ENCODE assay signal across 11 mouse cellular contexts in the genomic region with DNA sequence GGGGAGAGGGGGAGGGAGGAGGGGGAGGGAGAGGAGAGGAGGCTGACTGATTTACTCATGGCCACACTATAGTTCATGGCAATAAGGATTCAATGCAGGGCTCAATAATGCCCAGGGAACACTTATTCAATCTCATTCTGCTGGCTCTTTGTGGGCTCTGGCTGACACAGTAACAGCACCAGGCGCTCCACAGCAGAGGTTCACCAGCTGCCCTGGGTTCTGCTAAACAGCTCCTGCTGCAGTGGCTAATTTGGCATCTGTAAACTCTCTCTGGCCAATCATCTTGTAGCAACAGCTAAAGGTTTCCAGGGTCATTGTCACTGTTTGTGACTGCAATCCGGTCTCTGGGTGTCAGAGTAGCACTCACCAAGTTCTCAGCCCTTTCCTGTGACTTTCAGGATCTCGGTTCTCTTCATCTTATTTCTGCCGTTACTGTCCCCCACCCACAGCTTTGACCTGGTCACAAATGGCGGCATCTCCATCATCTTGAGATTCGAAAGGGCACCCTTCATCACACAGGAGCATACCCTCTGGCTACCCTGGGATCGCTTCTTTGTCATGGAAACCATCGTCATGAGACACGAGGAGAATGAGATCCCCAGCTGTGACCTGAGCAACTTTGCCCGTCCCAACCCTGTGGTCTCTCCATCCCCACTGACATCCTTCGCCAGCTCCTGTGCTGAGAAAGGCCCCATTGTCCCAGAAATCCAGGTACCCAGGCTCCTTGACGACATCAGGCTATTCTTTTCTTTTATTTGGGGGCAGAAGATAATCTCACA.
DNase-seq lines count a peak whose midpoint lies in the region; ATAC-seq and TF ChIP-seq lines count a peak whose summit lies in the region.
"Had no signal": no experiment of that assay in that cellular context is flagged by ENCODE, and none has a peak within 500 bp of the region (broad histone marks: within the 10 kb centered on the region; RNA-seq: fewer than 3 reads in every experiment).

No protein-coding gene starts in this region.

- no peak for TF ChIP-seq CTCF in liver, adult 2 months (IDR thresholded peaks at IDR 0.05; ENCODE audit: low read depth, low read length)

- no peak overlapping the region for H3K4me2 ChIP-seq in liver, embryonic 11.5 days
- H3K4me2 ChIP-seq in embryonic facial prominence, embryonic 12.5 days (replicated peaks), result no peak overlapping the region
- H3K4me2 ChIP-seq: embryonic facial prominence, embryonic 13.5 days had no signal

- ATAC-seq in liver, embryonic 11.5 days (replicated peaks; ENCODE audit: low FRiP score), result no peak
- no peak for ATAC-seq in embryonic facial prominence, embryonic 12.5 days (ENCODE audit: insufficient number of reproducible peaks, insufficient read depth, low FRiP score, low TSS enrichment)

- H3K79me2 ChIP-seq in liver, adult 2 months (ENCODE audit: control insufficient read depth, insufficient read depth, low read length), result no peaks in the 10 kb centered on the region

- H3K9me3 ChIP-seq in liver, embryonic 11.5 days (ENCODE audit: control insufficient read depth, low read length), result no peaks in the 10 kb centered on the region
- no peaks in the 10 kb centered on the region for H3K9me3 ChIP-seq in embryonic facial prominence, embryonic 12.5 days
- H3K9me3 ChIP-seq in heart, embryonic 10.5 days, result no peaks in the 10 kb centered on the region
- H3K9me3 ChIP-seq: embryonic facial prominence, embryonic 13.5 days had no signal

- H3K36me3 ChIP-seq in liver, adult 2 months (ENCODE audit: control insufficient read depth, insufficient read depth, low read length), result no peaks in the 10 kb centered on the region
- H3K36me3 ChIP-seq in liver, embryonic 11.5 days (ENCODE audit: control insufficient read depth, insufficient read depth, low read length), result no peaks in the 10 kb centered on the region
- H3K36me3 ChIP-seq in embryonic facial prominence, embryonic 12.5 days, result peaks cover 50% of the 10 kb centered on the region
- peaks cover 11% of the 10 kb centered on the region; the same call in 1 of the 2 replicates for H3K36me3 ChIP-seq in heart, embryonic 10.5 days

- no peak overlapping the region for H3K4me3 ChIP-seq in liver, adult 2 months (ENCODE audit: insufficient read depth, low read depth, low read length)
- H3K4me3 ChIP-seq in liver, embryonic 11.5 days (ENCODE audit: low read depth, low read length), result no peak overlapping the region
- no peak overlapping the region for H3K4me3 ChIP-seq in embryonic facial prominence, embryonic 12.5 days
- H3K4me3 ChIP-seq in heart, embryonic 10.5 days, result no peak overlapping the region
- H3K4me3 ChIP-seq: embryonic facial prominence, embryonic 13.5 days had no signal

- no peaks in the 10 kb centered on the region for H3K4me1 ChIP-seq in liver, adult 2 months (ENCODE audit: control insufficient read depth, insufficient read depth, low read length)
- H3K4me1 ChIP-seq in liver, embryonic 11.5 days (replicated peaks; ENCODE audit: control insufficient read depth, insufficient read depth, low read length), result peaks cover 5% of the 10 kb centered on the region; the same call in 1 of the 2 replicates
- H3K4me1 ChIP-seq in embryonic facial prominence, embryonic 12.5 days, result no peaks in the 10 kb centered on the region
- peaks cover 8% of the 10 kb centered on the region; the same call in 1 of the 2 replicates for H3K4me1 ChIP-seq in heart, embryonic 10.5 days
- H3K4me1 ChIP-seq: embryonic facial prominence, embryonic 13.5 days had no signal

- peak; percentile 23 for DNase-seq in liver, adult 2 months (ENCODE audit: extremely low read depth, low read depth, low spot score)
- DNase-seq in liver, embryonic 11.5 days (ENCODE audit: low spot score), result no peak
- peak; percentile 70 for DNase-seq in MN1 (ENCODE audit: low spot score)
- DNase-seq in lung, postnatal 36 days, result peak; percentile 25
- DNase-seq in heart, postnatal 4 days, result no peak
- DNase-seq in heart, embryonic 10.5 days (ENCODE audit: low spot score), result no peak
- DNase-seq: cerebellum, adult 18-20 months; kidney, adult 9 months; right cerebral cortex, postnatal 14 days had no signal

- H3K27me3 ChIP-seq in liver, adult 2 months (ENCODE audit: control insufficient read depth, insufficient read depth, low read length), result no peaks in the 10 kb centered on the region
- H3K27me3 ChIP-seq in liver, embryonic 11.5 days (replicated peaks; ENCODE audit: control insufficient read depth, insufficient read depth, low read length), result no peaks in the 10 kb centered on the region
- no peaks in the 10 kb centered on the region for H3K27me3 ChIP-seq in embryonic facial prominence, embryonic 12.5 days
- 0 out of 2 replicates have a peak, but pooled peaks cover 5% of the 10 kb centered on the region for H3K27me3 ChIP-seq in heart, embryonic 10.5 days (ENCODE audit: insufficient read depth, poor library complexity, severe bottlenecking)
- H3K27me3 ChIP-seq: embryonic facial prominence, embryonic 13.5 days had no signal

- 91% methylated on average over 12 of the region's 12 CpGs for WGBS in liver, adult 2 months
- WGBS in liver, embryonic 11.5 days, result 61% methylated on average over 12 of the region's 12 CpGs
- 62% methylated on average over 12 of the region's 12 CpGs for WGBS in embryonic facial prominence, embryonic 12.5 days
- 72% methylated on average over 12 of the region's 12 CpGs for WGBS in heart, embryonic 10.5 days

- H3K27ac ChIP-seq in liver, adult 2 months (replicated peaks; ENCODE audit: insufficient read depth, low read depth, low read length), result no peak overlapping the region
- H3K27ac ChIP-seq in liver, embryonic 11.5 days (ENCODE audit: low read depth, low read length), result no peak overlapping the region
- H3K27ac ChIP-seq in embryonic facial prominence, embryonic 12.5 days, result 0 out of 2 replicates have a peak overlapping the region, but pooled peaks have one; percentile 11
- no peak overlapping the region for H3K27ac ChIP-seq in heart, embryonic 10.5 days
- H3K27ac ChIP-seq: embryonic facial prominence, embryonic 13.5 days had no signal

- no peak for TF ChIP-seq POLR2A in liver, adult 2 months (IDR thresholded peaks at IDR 0.05; ENCODE audit: extremely low read depth, insufficient read depth, low read length)

- H3K9ac ChIP-seq in liver, adult 2 months (ENCODE audit: low read depth, low read length), result no peak overlapping the region
- H3K9ac ChIP-seq in liver, embryonic 11.5 days (ENCODE audit: low read depth, low read length), result no peak overlapping the region
- no peak overlapping the region for H3K9ac ChIP-seq in embryonic facial prominence, embryonic 12.5 days
- H3K9ac ChIP-seq: embryonic facial prominence, embryonic 13.5 days had no signal

Comparison
In these comparisons a context has a peak if more than half of its experiments do, and no peak if none do; other contexts are left out.
1. DNase-seq: peak in liver, adult 2 months (single experiment), MN1 (single experiment) and lung, postnatal 36 days (single experiment); none in liver, embryonic 11.5 days (single experiment), heart, postnatal 4 days (single experiment) and heart, embryonic 10.5 days (single experiment).